Mouse (Mus musculus) frontal cortex, adult (tissue): ENCODE data around the gene Ulk4.
"Not testable (repeated sequence)": the region's sequence is repeated elsewhere in the genome, so short reads cannot be mapped to it uniquely, and the experiment has no call there.

ENCODE experiments used
- ATAC-seq: cut with Nextera tagmentation; 2 replicates; pipeline ENCODE4 v1.9.2; 2017; ENCODE audit warnings: mild to moderate bottlenecking, moderate library complexity, mixed read lengths; ENCODE audit not compliant: low TSS enrichment

Ulk4 gene

GRCm38 (mm10) chr9:121064606-121065355, 212.2 kb downstream of the Ulk4 start:
- ATAC-seq, result peak; percentile 38; the same call in 1 of the 2 replicates

- no peak for ATAC-seq
Measured at GRCm38 (mm10) chr9:121062671-121063070, 214.3 kb downstream of the Ulk4 start.

GRCm38 (mm10) chr9:121061820-121062623, 215.0 kb downstream of the Ulk4 start:
- no peak for ATAC-seq

- ATAC-seq, result no peak
Measured at GRCm38 (mm10) chr9:121060331-121060730, 216.7 kb downstream of the Ulk4 start.

- ATAC-seq, result peak; percentile 57; the same call in 1 of the 2 replicates
Measured at GRCm38 (mm10) chr9:121059286-121059685, 217.7 kb downstream of the Ulk4 start.

- no peak for ATAC-seq
Measured at GRCm38 (mm10) chr9:121058538-121058937, 218.5 kb downstream of the Ulk4 start.

GRCm38 (mm10) chr9:121058116-121058515, 218.9 kb downstream of the Ulk4 start:
- ATAC-seq, result no peak

GRCm38 (mm10) chr9:121057401-121057800, 219.6 kb downstream of the Ulk4 start:
- ATAC-seq, result no peak

- no peak for ATAC-seq
Measured at GRCm38 (mm10) chr9:121056526-121056925, 220.5 kb downstream of the Ulk4 start.

- no peak for ATAC-seq
Measured at GRCm38 (mm10) chr9:121056036-121056435, 221.0 kb downstream of the Ulk4 start.

GRCm38 (mm10) chr9:121045657-121046056, 231.3 kb downstream of the Ulk4 start:
- ATAC-seq, result not testable (repeated sequence)

GRCm38 (mm10) chr9:121044471-121045206, 232.4 kb downstream of the Ulk4 start:
- no peak for ATAC-seq

- no peak for ATAC-seq
Measured at GRCm38 (mm10) chr9:121043021-121043420, 234.0 kb downstream of the Ulk4 start.

GRCm38 (mm10) chr9:121038396-121038795, 238.6 kb downstream of the Ulk4 start:
- no peak for ATAC-seq

- no peak for ATAC-seq
Measured at GRCm38 (mm10) chr9:121037975-121038374, 239.0 kb downstream of the Ulk4 start.

GRCm38 (mm10) chr9:121035296-121035695, 241.7 kb downstream of the Ulk4 start:
- ATAC-seq, result no peak

GRCm38 (mm10) chr9:121033596-121033995, 243.4 kb downstream of the Ulk4 start:
- no peak for ATAC-seq

- ATAC-seq, result no peak
Measured at GRCm38 (mm10) chr9:121032322-121032964, 244.6 kb downstream of the Ulk4 start.

- ATAC-seq, result no peak
Measured at GRCm38 (mm10) chr9:121030949-121031348, 246.0 kb downstream of the Ulk4 start.

- no peak for ATAC-seq
Measured at GRCm38 (mm10) chr9:121029786-121030185, 247.2 kb downstream of the Ulk4 start.

GRCm38 (mm10) chr9:121023526-121024264, 253.3 kb downstream of the Ulk4 start:
- ATAC-seq, result no peak
